ENCODE assay signal across 10 mouse cellular contexts in genomic region chr9:78296089-78296488, GRCm38 (mm10). TPM values are rescaled to one million over a fixed set of nuclear protein-coding genes. Genes with fewer than 3 reads are reported as not detected.
A peak's percentile ranks its signal among the peaks of the same experiment; 100 is the strongest.
DNase-seq lines count a peak whose midpoint lies in the region; ATAC-seq and TF ChIP-seq lines count a peak whose summit lies in the region.
"Not testable (repeated sequence)": the region's sequence is repeated elsewhere in the genome, so short reads cannot be mapped to it uniquely, and the experiment has no call there.
"Had no signal": no experiment of that assay in that cellular context is flagged by ENCODE, and none has a peak within 500 bp of the region (broad histone marks: within the 10 kb centered on the region; RNA-seq: fewer than 3 reads in every experiment).

No protein-coding gene starts in this region.

- H3K9me3 ChIP-seq in liver, embryonic 14.5 days (ENCODE audit: control insufficient read depth, low read length); neural tube, embryonic 13.5 days: not testable (repeated sequence)

- not testable (repeated sequence) for TF ChIP-seq POLR2A in kidney, adult 2 months (IDR thresholded peaks at IDR 0.05; ENCODE audit: low read depth, low read length)

- 10% methylated on average over 6 of the region's 6 CpGs for WGBS in kidney, adult 2 months
- 10% methylated on average over 6 of the region's 6 CpGs for WGBS in liver, embryonic 14.5 days (ENCODE audit: insufficient replicate concordance)
- WGBS in neural tube, embryonic 13.5 days, result 15% methylated on average over 6 of the region's 6 CpGs

- H3K27ac ChIP-seq in kidney, adult 2 months (ENCODE audit: insufficient read depth, low read depth, low read length); liver, embryonic 14.5 days; neural tube, embryonic 13.5 days (replicated peaks): not testable (repeated sequence)

- DNase-seq in CD4-positive, CD25-positive, alpha-beta regulatory T cell, adult 2 months (ENCODE audit: low read depth, low spot score), result peak; percentile 65
- DNase-seq in adrenal gland, postnatal 36 days, result peak; percentile 31 to 50
- DNase-seq in embryo, embryonic 10.5 days (ENCODE audit: low spot score), result peak; percentile 76
- peak; percentile 54 for DNase-seq in kidney, adult 2 months
- DNase-seq in liver, embryonic 14.5 days (ENCODE audit: low read depth in 3 of 3, low spot score in 3 of 3), result peak; percentile 2 to 11 (median 5)
- DNase-seq in testis, postnatal 10 days (ENCODE audit: low spot score), result peak; percentile 61

- ATAC-seq in granulocyte monocyte progenitor cell, adult 5-6 weeks (replicated peaks; ENCODE audit: poor library complexity, severe bottlenecking), result peak; percentile 68
- ATAC-seq in liver, embryonic 14.5 days (ENCODE audit: insufficient read depth), result not testable (repeated sequence)
- peak; percentile 40; the same call in 1 of the 2 replicates for ATAC-seq in neural tube, embryonic 13.5 days (ENCODE audit: low read depth)

- peak; percentile 65 for TF ChIP-seq CTCF in kidney, adult 2 months (conservative IDR thresholded peaks at IDR 0.05; ENCODE audit: insufficient read depth, insufficient read length, low read depth, low read length)
- peak; percentile 85 for TF ChIP-seq CTCF in liver, embryonic 14.5 days (IDR thresholded peaks at IDR 0.05; ENCODE audit: low read depth)

- H3K9ac ChIP-seq in liver, embryonic 14.5 days (replicated peaks); neural tube, embryonic 13.5 days: not testable (repeated sequence)

- H3K4me2 ChIP-seq in liver, embryonic 14.5 days (ENCODE audit: low read depth); neural tube, embryonic 13.5 days: not testable (repeated sequence)

- H3K27me3 ChIP-seq in kidney, adult 2 months (replicated peaks; ENCODE audit: control insufficient read depth, insufficient read depth, low read length); liver, embryonic 14.5 days (ENCODE audit: control insufficient read depth, insufficient read depth, low read length); neural tube, embryonic 13.5 days: not testable (repeated sequence)

- H3K4me3 ChIP-seq in kidney, adult 2 months (ENCODE audit: insufficient read depth, low read depth, low read length); liver, embryonic 14.5 days (ENCODE audit: insufficient read depth in 1 of 2, low read depth in 2 of 2, low read length in 2 of 2); neural tube, embryonic 13.5 days: not testable (repeated sequence)

- not testable (repeated sequence) for TF ChIP-seq EP300 in liver, embryonic 14.5 days (IDR thresholded peaks at IDR 0.05; ENCODE audit: low read depth)

- H3K4me1 ChIP-seq in kidney, adult 2 months (ENCODE audit: control insufficient read depth, insufficient read depth, low read length); liver, embryonic 14.5 days (replicated peaks; ENCODE audit: control insufficient read depth in 2 of 2, insufficient read depth in 2 of 2, low read length in 1 of 2); neural tube, embryonic 13.5 days (replicated peaks): not testable (repeated sequence)

- not testable (repeated sequence) for H3K36me3 ChIP-seq in kidney, adult 2 months (ENCODE audit: control insufficient read depth, insufficient read depth, low read length); liver, embryonic 14.5 days (replicated peaks; ENCODE audit: control insufficient read depth, insufficient read depth, low read depth); neural tube, embryonic 13.5 days

RNA-seq across cellular contexts. Expression of gene Gm10639, which starts 6.4 kb away (rescaled TPM):
- total RNA-seq in adrenal gland, postnatal 36 days (2021), result not detected
- not detected in 2 replicates for total RNA-seq in granulocyte monocyte progenitor cell, adult 5-6 weeks (2014; fragmentation: Nextera tagmentation)
- not detected in 2 replicates for total RNA-seq in granulocyte monocyte progenitor cell, adult 5-6 weeks (2017)
- polyA plus RNA-seq in kidney, adult 2 months (2012; rRNA removed), result 20.6 and 30.8 TPM in 2 replicates
- not detected in 2 replicates for polyA plus RNA-seq in liver, embryonic 14.5 days (2012; rRNA removed)
- polyA plus RNA-seq in liver, embryonic 14.5 days (2014; fragmentation: Nextera tagmentation; extraction: Ambion mirVana), result not detected in 2 replicates
- polyA plus RNA-seq in neural tube, embryonic 13.5 days (2015; fragmentation: Nextera tagmentation; extraction: Ambion mirVana), result not detected in 2 replicates
- polyA plus RNA-seq: neural tube, embryonic 15.5 days had no signal

RNA-seq across cellular contexts. Expression of gene Omt2a, which starts 18.5 kb away (rescaled TPM):
- total RNA-seq in adrenal gland, postnatal 36 days (2021), result not detected
- not detected in 2 replicates for total RNA-seq in granulocyte monocyte progenitor cell, adult 5-6 weeks (2014; fragmentation: Nextera tagmentation)
- not detected in 2 replicates for total RNA-seq in granulocyte monocyte progenitor cell, adult 5-6 weeks (2017)
- polyA plus RNA-seq in kidney, adult 2 months (2012; rRNA removed), result not detected in 2 replicates
- polyA plus RNA-seq in liver, embryonic 14.5 days (2012; rRNA removed), result not detected in 2 replicates
- not detected in 2 replicates for polyA plus RNA-seq in liver, embryonic 14.5 days (2014; fragmentation: Nextera tagmentation; extraction: Ambion mirVana)
- polyA plus RNA-seq in neural tube, embryonic 13.5 days (2015; fragmentation: Nextera tagmentation; extraction: Ambion mirVana), result not detected in 2 replicates
- total RNA-seq: heart, adult 18-20 months had no signal
- polyA plus RNA-seq: neural tube, embryonic 15.5 days had no signal

RNA-seq across cellular contexts. Expression of gene Omt2b, which starts 31.3 kb away (rescaled TPM):
- not detected for total RNA-seq in adrenal gland, postnatal 36 days (2021)
- total RNA-seq in granulocyte monocyte progenitor cell, adult 5-6 weeks (2014; fragmentation: Nextera tagmentation), result not detected in 2 replicates
- total RNA-seq in granulocyte monocyte progenitor cell, adult 5-6 weeks (2017), result not detected in 2 replicates
- not detected in 2 replicates for polyA plus RNA-seq in kidney, adult 2 months (2012; rRNA removed)
- not detected in 2 replicates for polyA plus RNA-seq in liver, embryonic 14.5 days (2012; rRNA removed)
- polyA plus RNA-seq in liver, embryonic 14.5 days (2014; fragmentation: Nextera tagmentation; extraction: Ambion mirVana), result not detected in 2 replicates
- not detected in 2 replicates for polyA plus RNA-seq in neural tube, embryonic 13.5 days (2015; fragmentation: Nextera tagmentation; extraction: Ambion mirVana)
- total RNA-seq: heart, adult 18-20 months had no signal
- polyA plus RNA-seq: neural tube, embryonic 15.5 days had no signal

RNA-seq across cellular contexts. Expression of gene Gm3776, which starts 39.2 kb away (rescaled TPM):
- total RNA-seq in adrenal gland, postnatal 36 days (2021), result not detected
- not detected in 2 replicates for total RNA-seq in granulocyte monocyte progenitor cell, adult 5-6 weeks (2014; fragmentation: Nextera tagmentation)
- not detected in 2 replicates for total RNA-seq in granulocyte monocyte progenitor cell, adult 5-6 weeks (2017)
- 0.67 and 0.80 TPM in 2 replicates for polyA plus RNA-seq in kidney, adult 2 months (2012; rRNA removed)
- polyA plus RNA-seq in liver, embryonic 14.5 days (2012; rRNA removed), result not detected in 2 replicates
- polyA plus RNA-seq in liver, embryonic 14.5 days (2014; fragmentation: Nextera tagmentation; extraction: Ambion mirVana), result not detected in 2 replicates
- not detected in 2 replicates for polyA plus RNA-seq in neural tube, embryonic 13.5 days (2015; fragmentation: Nextera tagmentation; extraction: Ambion mirVana)
- polyA plus RNA-seq: neural tube, embryonic 15.5 days had no signal

RNA-seq across cellular contexts. Expression of gene Gsta2, which starts 59.5 kb away (rescaled TPM):
- total RNA-seq in adrenal gland, postnatal 36 days (2021), result 1 to 10 TPM in 1 of 2 experiments, not detected in 1; 9.2 TPM
- total RNA-seq in granulocyte monocyte progenitor cell, adult 5-6 weeks (2014; fragmentation: Nextera tagmentation), result not detected in 2 replicates
- not detected in 2 replicates for total RNA-seq in granulocyte monocyte progenitor cell, adult 5-6 weeks (2017)
- 583 and 726 TPM in 2 replicates for polyA plus RNA-seq in kidney, adult 2 months (2012; rRNA removed)
- polyA plus RNA-seq in liver, embryonic 14.5 days (2012; rRNA removed), result 0.05 and 0.07 TPM in 2 replicates
- 0.29 and 0.43 TPM in 2 replicates for polyA plus RNA-seq in liver, embryonic 14.5 days (2014; fragmentation: Nextera tagmentation; extraction: Ambion mirVana)
- not detected in 2 replicates for polyA plus RNA-seq in neural tube, embryonic 13.5 days (2015; fragmentation: Nextera tagmentation; extraction: Ambion mirVana)
- polyA plus RNA-seq: neural tube, embryonic 15.5 days had no signal

Comparison
In these comparisons a context has a peak if more than half of its experiments do, and no peak if none do; other contexts are left out.
1. DNase-seq: peak in every context shown above with its lines; median percentile 76 in embryo, embryonic 10.5 days; 65 in CD4-positive, CD25-positive, alpha-beta regulatory T cell, adult 2 months; 61 in testis, postnatal 10 days; 54 in kidney, adult 2 months; 40 in adrenal gland, postnatal 36 days; 5 in liver, embryonic 14.5 days.
2. RNA of gene Gm10639, which starts 6.4 kb away (polyA plus RNA-seq): 20.6 to 30.8 TPM in kidney, adult 2 months; not detected in liver, embryonic 14.5 days and not detected in neural tube, embryonic 13.5 days; every median in the first group is over 10 times any median in the second.